Comparison of ENCODE assay signal across 9 mouse cellular contexts in genomic region chr2:49618829-49619718, GRCm38 (mm10). TPM values are rescaled to one million over a fixed set of nuclear protein-coding genes. Genes with fewer than 3 reads are reported as not detected.
DNase-seq lines count a peak whose midpoint lies in the region; ATAC-seq lines count a peak whose summit lies in the region.
"Had no signal": no experiment of that assay in that cellular context is flagged by ENCODE, and none has a peak within 500 bp of the region (broad histone marks: within the 10 kb centered on the region; RNA-seq: fewer than 3 reads in every experiment).

TSS of gene Kif5c (plus strand) at chr2:49619298.

- peaks cover 20% of the 10 kb centered on the region for H3K36me3 ChIP-seq in forebrain, embryonic 12.5 days (replicated peaks)
- H3K36me3 ChIP-seq in heart, embryonic 16.5 days (ENCODE audit: control insufficient read depth, insufficient read depth): no peaks in the 10 kb centered on the region
- H3K36me3 ChIP-seq in liver, embryonic 11.5 days (ENCODE audit: control insufficient read depth, insufficient read depth, low read length): no peaks in the 10 kb centered on the region
- H3K36me3 ChIP-seq: G1E had no signal

- peak within 1 kb of the TSS; percentile 92 for H3K9ac ChIP-seq in forebrain, embryonic 12.5 days
- peak within 1 kb of the TSS; percentile 51 for H3K9ac ChIP-seq in heart, embryonic 16.5 days (ENCODE audit: low read length)
- no peak within 1 kb of the TSS for H3K9ac ChIP-seq in liver, embryonic 11.5 days (ENCODE audit: low read depth, low read length)

- H3K4me1 ChIP-seq in forebrain, embryonic 12.5 days: peaks cover 20% of the 10 kb centered on the region
- H3K4me1 ChIP-seq in heart, embryonic 16.5 days (ENCODE audit: control insufficient read depth, insufficient read depth, low read length): peaks cover 6% of the 10 kb centered on the region; the same call in 1 of the 2 replicates
- H3K4me1 ChIP-seq in liver, embryonic 11.5 days (replicated peaks; ENCODE audit: control insufficient read depth, insufficient read depth, low read length): peaks cover 2% of the 10 kb centered on the region; the same call in 1 of the 2 replicates

- peak; percentile 87 for DNase-seq in CD4-positive helper T cell, adult 2 months (ENCODE audit: low read depth, low spot score)
- peak; percentile 37 for DNase-seq in c-Kit-positive CD71-positive TER-119-positive erythroid progenitor cells, embryonic 14.5 days (ENCODE audit: low spot score)
- DNase-seq in kidney, postnatal 14 days: peak; percentile 89
- peak; percentile 82 for DNase-seq in liver, embryonic 11.5 days (ENCODE audit: low spot score)
- peak; percentile 84 for DNase-seq in naive thymus-derived CD4-positive, alpha-beta T cell, adult 2 months (ENCODE audit: low read depth)
- DNase-seq in spleen, postnatal 4 days (ENCODE audit: low spot score in 2 of 2): peak; percentile 60 to 80

- H3K4me2 ChIP-seq in forebrain, embryonic 12.5 days: peak within 1 kb of the TSS; percentile 71
- H3K4me2 ChIP-seq in heart, embryonic 16.5 days (ENCODE audit: low read depth, low read length): peak within 1 kb of the TSS; percentile 95
- H3K4me2 ChIP-seq in liver, embryonic 11.5 days: peak within 1 kb of the TSS; percentile 70

- H3K4me3 ChIP-seq in forebrain, embryonic 12.5 days (replicated peaks): peak within 1 kb of the TSS; percentile 99
- H3K4me3 ChIP-seq in heart, embryonic 16.5 days (ENCODE audit: low read length): peak within 1 kb of the TSS; percentile 70
- H3K4me3 ChIP-seq in liver, embryonic 11.5 days (ENCODE audit: low read depth, low read length): peak within 1 kb of the TSS; percentile 55

- peak within 1 kb of the TSS; percentile 91 for H3K27ac ChIP-seq in forebrain, embryonic 12.5 days
- no peak within 1 kb of the TSS for H3K27ac ChIP-seq in heart, embryonic 16.5 days (ENCODE audit: low read length)
- H3K27ac ChIP-seq in liver, embryonic 11.5 days (ENCODE audit: low read depth, low read length): no peak within 1 kb of the TSS

- ATAC-seq in forebrain, embryonic 12.5 days (ENCODE audit: low FRiP score): peak; percentile 98
- peak; percentile 92 for ATAC-seq in heart, embryonic 16.5 days (replicated peaks; ENCODE audit: extremely low read depth, insufficient read depth, low FRiP score)
- peak; percentile 92 for ATAC-seq in liver, embryonic 11.5 days (replicated peaks; ENCODE audit: low FRiP score)

- no peaks in the 10 kb centered on the region for H3K9me3 ChIP-seq in forebrain, embryonic 12.5 days
- H3K9me3 ChIP-seq in heart, embryonic 16.5 days (replicated peaks; ENCODE audit: control insufficient read depth, low read length): no peaks in the 10 kb centered on the region; the same call in 1 of the 2 replicates
- no peaks in the 10 kb centered on the region for H3K9me3 ChIP-seq in liver, embryonic 11.5 days (ENCODE audit: control insufficient read depth, low read length)
- H3K9me3 ChIP-seq: G1E had no signal

- no peaks in the 10 kb centered on the region for H3K27me3 ChIP-seq in forebrain, embryonic 12.5 days
- H3K27me3 ChIP-seq in heart, embryonic 16.5 days (ENCODE audit: control insufficient read depth, insufficient read depth, low read length): peaks cover 25% of the 10 kb centered on the region
- H3K27me3 ChIP-seq in liver, embryonic 11.5 days (replicated peaks; ENCODE audit: control insufficient read depth, insufficient read depth, low read length): peaks cover 30% of the 10 kb centered on the region

- WGBS in forebrain, embryonic 12.5 days: 5% methylated on average over 53 of the region's 54 CpGs
- WGBS in heart, embryonic 16.5 days: 4% methylated on average over 53 of the region's 54 CpGs
- WGBS in liver, embryonic 11.5 days: 5% methylated on average over 46 of the region's 54 CpGs

RNA-seq across cellular contexts. Expression of gene Kif5c, which starts in this region (rescaled TPM):
- 135 and 149 TPM in 2 replicates for polyA plus RNA-seq in forebrain, embryonic 12.5 days (2016; fragmentation: Nextera tagmentation; extraction: Ambion mirVana)
- 0.80 and 0.86 TPM in 2 replicates for polyA plus RNA-seq in heart, embryonic 16.5 days (2015; fragmentation: Nextera tagmentation; extraction: Ambion mirVana)
- 0.78 and 1.2 TPM in 2 replicates for polyA plus RNA-seq in liver, embryonic 11.5 days (2014; fragmentation: Nextera tagmentation; extraction: Ambion mirVana)

Comparison
In these comparisons a context has a peak if more than half of its experiments do, and no peak if none do; other contexts are left out.
1. RNA of gene Kif5c (polyA plus RNA-seq): 135 to 149 TPM in forebrain, embryonic 12.5 days; 0.80 to 0.86 TPM in heart, embryonic 16.5 days and 0.78 to 1.2 TPM in liver, embryonic 11.5 days; every median in the first group is over 10 times any median in the second.
2. Peak in ATAC-seq, H3K4me3 ChIP-seq, H3K9ac ChIP-seq and H3K4me2 ChIP-seq in heart, embryonic 16.5 days; RNA of the gene not detected or under 1 TPM.
3. DNase-seq: peak in every context shown above with its lines; median percentile 89 in kidney, postnatal 14 days; 87 in CD4-positive helper T cell, adult 2 months; 84 in naive thymus-derived CD4-positive, alpha-beta T cell, adult 2 months; 82 in liver, embryonic 11.5 days; 70 in spleen, postnatal 4 days; 37 in c-Kit-positive CD71-positive TER-119-positive erythroid progenitor cells, embryonic 14.5 days.
4. Peak in every context shown above with its lines, with median percentiles within 50 percentile points of each other: ATAC-seq, H3K4me2 ChIP-seq and H3K4me3 ChIP-seq.